Mouse (Mus musculus) heart, embryonic 16.5 days (tissue): ENCODE results near the gene Myl7. TPM values are rescaled to one million over a fixed set of nuclear protein-coding genes. Genes with fewer than 3 reads are reported as not detected.

Experiments
- ATAC-seq: fragments of 200-750 bp; cut with Nextera tagmentation; replicated peaks from 2 replicates; pipeline ENCODE4 v1.8.0; 2017; ENCODE audit warnings: moderate number of reproducible peaks; ENCODE audit not compliant: insufficient read depth, low FRiP score; ENCODE audit errors: extremely low read depth
- H3K27ac ChIP-seq: fragments of 300-500 bp; sonication (generic); 2 replicates; pipeline ENCODE4 v1.5.1; 2014; ENCODE audit warnings: mild to moderate bottlenecking, low read length, control low read depth, moderate library complexity
- H3K27me3 ChIP-seq: fragments of 300-500 bp; sonication (generic); 2 replicates; pipeline ENCODE4 v1.6.1; 2014; ENCODE audit warnings: low read length, mixed read lengths; ENCODE audit not compliant: control insufficient read depth, insufficient read depth
- H3K36me3 ChIP-seq: fragments of 300-500 bp; sonication (generic); 2 replicates; pipeline ENCODE4 v1.6.1; 2014; ENCODE audit not compliant: control insufficient read depth, insufficient read depth
- H3K4me1 ChIP-seq: fragments of 300-500 bp; sonication (generic); 2 replicates; pipeline ENCODE4 v1.6.1; 2014; ENCODE audit warnings: low read length, mixed read lengths; ENCODE audit not compliant: control insufficient read depth, insufficient read depth
- H3K4me2 ChIP-seq: fragments of 300-500 bp; sonication (generic); 2 replicates; pipeline ENCODE4 v1.6.1; 2014; ENCODE audit warnings: low read depth, mild to moderate bottlenecking, control low read depth, low read length
- H3K4me3 ChIP-seq: fragments of 300-500 bp; sonication (generic); 2 replicates; pipeline ENCODE4 v1.5.1; 2014; ENCODE audit warnings: mild to moderate bottlenecking, control low read depth, low read length
- H3K9ac ChIP-seq: fragments of 300-500 bp; sonication (generic); 2 replicates; pipeline ENCODE4 v1.6.1; 2014; ENCODE audit warnings: low read length, control low read depth
- H3K9me3 ChIP-seq: fragments of 300-500 bp; sonication (generic); replicated peaks from 2 replicates; pipeline ENCODE4 v1.6.1; 2016; ENCODE audit warnings: low read length; ENCODE audit not compliant: control insufficient read depth
- WGBS: fragments of 180-500 bp; shearing (Covaris S2); extraction: QIAGEN DNeasy Blood & Tissue Kit; methylation state at CpG from one replicate; pipeline ENCODE4 v1.1.7; 2014; 5-methylcytosine and 5-hydroxymethylcytosine counted together
- polyA plus RNA-seq: library from polyadenylated mRNA; unstranded; fragments of >200 nt; fragmentation: Nextera tagmentation; extraction: Ambion mirVana; gene quantifications from 2 replicates; pipeline ENCODE4 v1.2.1, GENCODE M21; 2015

The Myl7 gene
- polyA plus RNA-seq, 1 experiment from 2014 or later, result 5,161 TPM

DNA sequence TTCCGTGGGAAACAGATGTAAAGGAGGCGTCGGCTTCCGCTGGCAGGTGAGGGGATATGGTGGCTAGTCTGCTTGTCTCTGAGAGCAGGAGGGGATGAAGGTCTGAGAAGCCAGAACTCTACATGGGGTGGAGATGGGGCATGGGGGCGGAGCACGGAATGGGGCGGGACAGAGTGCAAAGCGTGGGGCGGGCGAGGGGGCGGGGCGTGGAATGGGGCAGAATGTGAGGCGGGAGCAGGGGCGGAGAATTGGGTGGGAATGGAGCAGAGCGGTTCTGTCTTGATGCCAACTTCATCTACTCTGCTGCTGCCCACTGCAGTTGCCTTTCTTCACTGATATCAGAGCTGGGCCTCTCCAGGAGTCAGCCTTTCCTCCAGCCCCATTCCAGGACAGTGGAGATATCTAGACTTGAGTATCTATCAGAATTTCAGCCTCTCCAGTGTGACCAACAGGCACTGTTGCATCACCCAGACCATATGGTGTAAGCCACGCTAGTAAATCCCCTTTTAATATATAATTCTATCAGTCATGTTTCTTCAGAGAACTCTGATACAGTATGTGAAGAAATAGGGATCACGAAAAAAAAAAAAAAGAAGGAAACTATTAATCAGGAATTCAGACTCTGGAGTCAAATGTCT lies 21.9 kb upstream of the Myl7 start:
- peaks cover 11% of the 10 kb centered on the region for H3K4me1 ChIP-seq
- H3K9ac ChIP-seq, result no peak overlapping the region
- 36% methylated on average over 17 of the region's 17 CpGs for whole genome bisulfite sequencing
- ATAC-seq, result no peak
- H3K4me3 ChIP-seq, result no peak overlapping the region
- H3K36me3 ChIP-seq, result no peaks in the 10 kb centered on the region
- H3K27me3 ChIP-seq, result no peaks in the 10 kb centered on the region
- no peak overlapping the region for H3K4me2 ChIP-seq
- no peak overlapping the region for H3K27ac ChIP-seq
- no peaks in the 10 kb centered on the region; the same call in 1 of the 2 replicates for H3K9me3 ChIP-seq

DNA sequence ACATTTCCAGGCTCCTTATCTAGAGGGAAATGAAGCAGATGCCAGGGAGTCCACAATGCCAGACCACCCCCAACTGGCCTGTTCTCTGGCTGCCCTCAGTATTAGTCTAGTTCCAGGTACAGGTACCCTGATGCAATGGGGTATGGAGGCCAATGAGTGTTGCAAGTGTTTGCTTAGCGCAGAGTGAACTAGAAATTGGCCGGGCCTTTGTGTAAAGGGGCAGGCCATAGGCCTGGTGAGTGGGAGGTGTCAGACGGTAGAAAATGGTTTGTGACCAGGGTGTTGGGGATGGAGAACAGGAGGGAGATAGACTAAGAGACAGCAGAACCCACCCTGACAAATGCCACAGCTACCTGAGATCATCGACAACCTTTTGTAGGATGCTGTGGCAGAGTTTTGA lies 21.0 kb upstream of the Myl7 start:
- H3K27ac ChIP-seq, result no peak overlapping the region
- no peak overlapping the region for H3K4me3 ChIP-seq
- 86% methylated on average over 4 of the region's 4 CpGs for WGBS
- ATAC-seq, result no peak
- H3K9ac ChIP-seq, result no peak overlapping the region
- H3K27me3 ChIP-seq, result no peaks in the 10 kb centered on the region
- H3K36me3 ChIP-seq, result no peaks in the 10 kb centered on the region
- no peaks in the 10 kb centered on the region; the same call in 1 of the 2 replicates for H3K9me3 ChIP-seq
- no peak overlapping the region for H3K4me2 ChIP-seq
- H3K4me1 ChIP-seq, result peaks cover 13% of the 10 kb centered on the region

DNA sequence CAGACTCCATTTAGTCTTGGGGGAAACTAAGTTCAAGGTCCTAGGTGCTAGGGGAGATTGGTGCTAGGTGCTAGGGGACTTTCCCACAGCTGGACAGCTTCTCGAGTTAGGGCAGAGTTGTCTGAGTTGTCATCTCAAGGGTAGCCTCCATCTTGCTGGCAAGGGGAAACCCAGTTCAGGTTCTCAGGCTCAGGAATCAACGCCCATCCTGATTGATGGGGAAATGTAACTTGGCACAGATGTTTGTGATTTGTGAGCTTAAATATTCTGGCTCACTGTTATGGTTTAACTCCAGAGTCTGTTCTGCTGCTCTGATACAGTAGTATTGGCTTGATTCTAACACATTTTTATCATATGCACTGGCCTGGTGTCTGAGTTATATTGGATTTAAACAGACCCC lies 19.5 kb upstream of the Myl7 start:
- no peak for ATAC-seq
- H3K9ac ChIP-seq, result no peak overlapping the region
- no peak overlapping the region for H3K4me3 ChIP-seq
- no peaks in the 10 kb centered on the region for H3K36me3 ChIP-seq
- H3K27ac ChIP-seq, result no peak overlapping the region
- WGBS, result 76% methylated on average over 2 of the region's 2 CpGs
- H3K4me1 ChIP-seq, result peaks cover 15% of the 10 kb centered on the region
- no peak overlapping the region for H3K4me2 ChIP-seq
- no peaks in the 10 kb centered on the region; the same call in 1 of the 2 replicates for H3K9me3 ChIP-seq
- H3K27me3 ChIP-seq, result no peaks in the 10 kb centered on the region

DNA sequence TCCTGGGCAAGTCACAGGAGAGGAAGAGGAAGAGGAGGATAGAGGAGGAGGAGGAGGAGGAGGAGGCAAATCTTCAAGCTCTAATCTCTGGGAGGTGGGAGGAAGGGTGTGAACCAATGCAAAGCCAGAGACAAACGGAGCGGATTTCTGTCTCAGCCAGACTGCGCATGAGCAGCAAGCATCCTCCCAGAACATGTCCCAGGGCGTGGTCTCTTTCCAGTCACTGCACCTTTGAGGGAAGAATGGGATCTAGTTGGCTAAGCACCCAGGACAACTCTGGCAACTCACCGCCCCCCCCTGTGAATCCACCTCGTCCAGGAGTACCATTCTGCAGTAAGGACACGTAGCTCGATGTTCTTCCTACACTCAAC lies 17.6 kb upstream of the Myl7 start:
- Histone ChIP-seq H3K4me2 (no peak overlapping the region), H3K4me1 (peaks cover 16% of the 10 kb centered on the region), H3K9ac (no peak overlapping the region), H3K36me3 (no peaks in the 10 kb centered on the region), H3K27ac (no peak overlapping the region), H3K9me3 (no peaks in the 10 kb centered on the region; the same call in 1 of the 2 replicates), H3K27me3 (no peaks in the 10 kb centered on the region), H3K4me3 (no peak overlapping the region)
- ATAC-seq, result no peak
- 63% methylated on average over 8 of the region's 8 CpGs for WGBS

DNA sequence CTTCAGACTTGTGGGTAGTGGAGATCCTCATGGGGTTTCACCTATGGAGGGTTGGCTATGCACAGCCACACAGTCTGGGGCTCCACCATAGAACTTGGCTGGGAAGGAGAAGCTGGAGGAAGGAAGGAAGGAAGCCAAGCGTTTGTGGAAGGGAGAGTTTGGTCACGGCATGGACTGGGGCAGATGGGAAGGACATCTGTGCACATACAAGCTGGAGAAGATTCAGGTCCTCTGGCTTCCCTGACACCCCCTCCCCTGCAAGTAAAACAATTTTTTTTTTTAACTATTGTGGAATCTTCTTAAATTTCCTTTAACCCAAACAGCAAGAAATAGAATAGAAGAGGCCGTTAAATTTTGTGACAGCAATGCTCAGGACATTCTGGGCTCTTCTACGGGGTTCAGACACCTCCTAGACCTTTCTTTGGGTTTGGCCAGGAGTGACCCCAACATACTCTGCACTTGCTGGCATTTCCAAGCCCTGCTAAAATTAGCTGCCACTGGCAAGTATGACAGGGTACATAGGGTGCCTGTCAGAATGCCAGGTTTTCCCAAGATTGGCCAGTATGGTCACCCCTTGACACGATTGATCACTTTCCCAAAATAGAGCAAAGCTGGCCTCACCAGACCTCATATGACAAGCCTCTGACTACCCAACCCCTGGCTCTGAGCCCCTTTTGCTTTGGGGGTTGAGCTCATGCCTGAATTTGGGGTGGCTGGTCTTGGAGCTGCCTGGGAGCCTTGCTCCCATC lies 17.0 kb upstream of the Myl7 start:
- H3K9me3 ChIP-seq, result no peaks in the 10 kb centered on the region; the same call in 1 of the 2 replicates
- no peaks in the 10 kb centered on the region for H3K27me3 ChIP-seq
- H3K4me1 ChIP-seq, result peaks cover 16% of the 10 kb centered on the region
- 0 out of 2 replicates have a peak, but pooled peaks have one; percentile 21 for ATAC-seq
- 0 out of 2 replicates have a peak overlapping the region, but pooled peaks have one; percentile 6 for H3K27ac ChIP-seq
- H3K4me3 ChIP-seq, result no peak overlapping the region
- 48% methylated on average over 5 of the region's 5 CpGs for WGBS
- no peaks in the 10 kb centered on the region for H3K36me3 ChIP-seq
- H3K4me2 ChIP-seq, result 0 out of 2 replicates have a peak overlapping the region, but pooled peaks have one; percentile 7
- no peak overlapping the region for H3K9ac ChIP-seq

DNA sequence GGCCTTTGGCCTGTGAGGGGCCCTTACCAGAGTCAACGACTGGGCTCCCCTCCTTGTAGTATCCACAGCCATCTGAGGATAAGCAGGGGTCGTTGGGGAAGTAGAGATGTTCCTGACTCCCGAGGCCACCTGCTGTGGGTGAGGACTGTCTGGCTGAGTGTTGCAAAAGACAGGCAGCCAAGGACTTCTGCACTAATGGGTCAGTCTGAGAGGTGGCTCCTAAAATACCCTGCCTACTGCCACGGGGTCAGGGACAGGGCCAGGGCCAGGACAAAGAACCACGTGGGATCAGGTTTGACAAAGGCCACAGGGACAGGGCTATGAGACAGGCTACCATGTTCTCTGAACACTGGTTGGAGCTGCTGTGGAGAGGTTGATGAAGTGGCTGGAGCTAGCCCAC lies 16.4 kb upstream of the Myl7 start:
- WGBS, result 51% methylated on average over 5 of the region's 5 CpGs
- no peak overlapping the region for H3K4me3 ChIP-seq
- no peak overlapping the region for H3K4me2 ChIP-seq
- no peaks in the 10 kb centered on the region; the same call in 1 of the 2 replicates for H3K9me3 ChIP-seq
- ATAC-seq, result no peak
- H3K36me3 ChIP-seq, result no peaks in the 10 kb centered on the region
- no peak overlapping the region for H3K27ac ChIP-seq
- peaks cover 16% of the 10 kb centered on the region for H3K4me1 ChIP-seq
- no peak overlapping the region for H3K9ac ChIP-seq
- no peaks in the 10 kb centered on the region for H3K27me3 ChIP-seq

DNA sequence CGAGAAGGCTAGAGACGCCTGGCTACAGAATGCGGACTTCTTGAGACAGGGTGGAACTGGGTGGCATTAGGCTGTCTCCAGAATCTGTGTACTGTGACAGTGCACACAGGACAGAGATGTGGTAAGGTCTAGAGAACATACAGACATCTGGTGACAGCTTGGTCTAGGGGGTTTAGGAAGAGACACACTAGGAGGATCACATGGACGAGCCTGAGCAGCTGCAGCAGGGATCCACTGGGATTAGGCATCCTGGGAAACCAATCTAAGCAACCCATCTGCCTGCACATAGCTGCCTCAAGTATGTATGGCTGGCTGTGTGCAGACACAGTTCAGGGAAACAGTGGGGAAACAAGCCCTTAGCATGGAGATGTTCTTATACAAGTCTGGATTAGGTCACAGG lies 15.4 kb upstream of the Myl7 start:
- Histone ChIP-seq H3K9ac (no peak overlapping the region; the same call in 1 of the 2 replicates), H3K4me2 (no peak overlapping the region), H3K9me3 (no peaks in the 10 kb centered on the region; the same call in 1 of the 2 replicates), H3K27ac (no peak overlapping the region), H3K4me1 (peaks cover 16% of the 10 kb centered on the region), H3K4me3 (no peak overlapping the region), H3K36me3 (no peaks in the 10 kb centered on the region), H3K27me3 (no peaks in the 10 kb centered on the region)
- WGBS, result 77% methylated on average over 4 of the region's 4 CpGs
- ATAC-seq, result no peak

DNA sequence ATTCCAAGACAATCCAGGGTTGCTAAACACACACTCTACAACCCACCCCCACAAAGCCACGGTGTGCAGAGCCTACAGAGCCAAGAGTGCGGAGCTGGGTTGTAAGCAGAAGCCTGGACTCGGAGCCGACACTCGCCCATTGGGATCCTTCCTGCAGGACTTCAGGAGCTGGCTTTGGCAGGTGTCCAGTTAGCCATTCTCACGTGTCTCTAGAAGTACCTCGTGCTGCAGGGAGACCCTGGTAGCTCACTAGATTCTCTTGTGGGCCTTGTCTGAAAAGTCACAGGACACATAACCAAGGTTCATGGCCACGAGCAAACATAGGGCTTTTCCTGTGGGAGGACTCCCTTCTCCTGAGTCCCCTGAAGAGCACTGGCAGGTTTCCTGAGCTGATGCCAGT lies 14.7 kb upstream of the Myl7 start:
- Histone ChIP-seq H3K36me3 (no peaks in the 10 kb centered on the region), H3K4me1 (peaks cover 16% of the 10 kb centered on the region), H3K9ac (no peak overlapping the region), H3K9me3 (no peaks in the 10 kb centered on the region), H3K4me3 (no peak overlapping the region), H3K27ac (no peak overlapping the region), H3K27me3 (no peaks in the 10 kb centered on the region), H3K4me2 (no peak overlapping the region)
- no peak for ATAC-seq
- WGBS, result 34% methylated on average over 8 of the region's 8 CpGs

DNA sequence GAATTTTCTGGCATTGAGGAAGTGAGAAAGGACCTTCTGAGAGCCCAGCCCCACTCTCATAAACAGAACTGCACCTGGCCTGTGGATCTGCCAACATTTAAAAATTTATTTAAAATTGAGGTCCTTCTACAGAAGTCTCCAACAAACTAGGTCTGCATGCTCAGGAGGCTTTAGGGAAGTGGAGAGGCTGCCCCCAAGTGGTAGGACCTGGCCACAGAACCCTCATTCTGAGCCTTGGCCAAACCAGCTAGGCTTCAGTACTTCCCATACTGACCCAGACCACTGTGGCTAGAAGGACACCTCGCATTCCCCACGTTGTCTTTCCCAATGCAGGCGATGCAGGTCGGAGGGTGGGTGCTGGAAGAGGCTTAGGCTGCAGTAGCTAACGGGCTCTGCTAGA lies 14.1 kb upstream of the Myl7 start:
- Histone ChIP-seq H3K4me1 (peaks cover 12% of the 10 kb centered on the region), H3K9me3 (no peaks in the 10 kb centered on the region), H3K27me3 (no peaks in the 10 kb centered on the region), H3K9ac (no peak overlapping the region), H3K36me3 (no peaks in the 10 kb centered on the region), H3K27ac (no peak overlapping the region), H3K4me2 (no peak overlapping the region), H3K4me3 (no peak overlapping the region)
- 30% methylated on average over 5 of the region's 5 CpGs for WGBS
- ATAC-seq, result peak; percentile 67; the same call in 1 of the 2 replicates
